Mouse (Mus musculus) megakaryocyte progenitor cell, adult 5-6 weeks (primary cell): ENCODE data around the gene Cdk2. TPM values are rescaled to one million over a fixed set of nuclear protein-coding genes. Genes with fewer than 3 reads are reported as not detected.
A peak's percentile ranks its signal among the peaks of the same experiment; 100 is the strongest.
"Not testable (repeated sequence)": the region's sequence is repeated elsewhere in the genome, so short reads cannot be mapped to it uniquely, and the experiment has no call there.

ENCODE experiments used
- ATAC-seq: replicated peaks from 2 replicates; pipeline ENCODE4 v1.8.0; 2016; ENCODE audit warnings: mild to moderate bottlenecking, moderate TSS enrichment, inconsistent platforms; ENCODE audit not compliant: poor library complexity
- total RNA-seq, 2 experiments: library from RNA; stranded (forward) in 1 of 2; stranded (reverse) in 1 of 2; fragments of 157-497, 149-512 nt in 1 of 2; fragments of 200-1000 nt in 1 of 2; gene quantifications; 2 replicates each; pipeline versions ENCODE4 v1.2.3 to v1.2.4; 2015 to 2017

Gene Cdk2
- 83.1 and 98.3 TPM in 2 replicates for total RNA-seq (2015)
- 65.8 and 68.0 TPM in 2 replicates for total RNA-seq (2017)

GRCm38 (mm10) chr10:128704491-128705316, at the start of gene Cdk2:
Gene Cdk2, minus strand, starts transcription at chr10:128705031.
- peak; percentile 88 for ATAC-seq

GRCm38 (mm10) chr10:128748252-128748864, 43.5 kb upstream of the Cdk2 start:
- ATAC-seq, result peak; percentile 71

- ATAC-seq, result peak; percentile 67
Observed at GRCm38 (mm10) chr10:128747646-128748251, 42.9 kb upstream of the Cdk2 start, which contains the start of gene Pym1. Gene Pym1, plus strand, starts transcription at chr10:128747889.

GRCm38 (mm10) chr10:128746972-128747645, 42.3 kb upstream of the Cdk2 start:
- no peak for ATAC-seq

GRCm38 (mm10) chr10:128745946-128746613, 41.2 kb upstream of the Cdk2 start:
- ATAC-seq, result no peak

- ATAC-seq, result no peak
Observed at GRCm38 (mm10) chr10:128744680-128745601, 40.1 kb upstream of the Cdk2 start, which contains the start of gene Dgka. Gene Dgka, minus strand, starts transcription at chr10:128744855.

- no peak for ATAC-seq
Observed at GRCm38 (mm10) chr10:128744211-128744610, 39.4 kb upstream of the Cdk2 start.

DNA sequence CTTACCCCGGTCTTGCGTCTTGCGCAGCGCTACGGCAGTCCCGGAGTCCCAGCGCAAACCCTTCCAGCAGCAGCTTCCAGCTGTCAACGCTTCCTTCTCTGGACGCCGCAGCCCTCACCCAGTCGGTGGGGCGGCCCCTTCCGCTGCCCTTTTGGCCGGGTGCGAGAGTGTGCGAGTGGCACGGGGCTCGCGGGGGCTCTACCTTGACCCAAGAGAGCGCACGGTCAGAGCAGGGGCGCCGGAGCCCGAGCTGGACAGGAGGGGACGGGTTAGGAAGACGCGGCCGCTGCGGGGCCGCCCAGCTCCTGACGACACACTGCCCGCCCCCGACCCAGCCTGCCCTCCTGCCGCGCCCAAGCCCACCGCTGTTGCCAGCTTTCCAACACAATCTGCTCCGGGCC, 39.0 kb upstream of the Cdk2 start:
- ATAC-seq, result 0 out of 2 replicates have a peak, but pooled peaks have one; percentile 8

DNA sequence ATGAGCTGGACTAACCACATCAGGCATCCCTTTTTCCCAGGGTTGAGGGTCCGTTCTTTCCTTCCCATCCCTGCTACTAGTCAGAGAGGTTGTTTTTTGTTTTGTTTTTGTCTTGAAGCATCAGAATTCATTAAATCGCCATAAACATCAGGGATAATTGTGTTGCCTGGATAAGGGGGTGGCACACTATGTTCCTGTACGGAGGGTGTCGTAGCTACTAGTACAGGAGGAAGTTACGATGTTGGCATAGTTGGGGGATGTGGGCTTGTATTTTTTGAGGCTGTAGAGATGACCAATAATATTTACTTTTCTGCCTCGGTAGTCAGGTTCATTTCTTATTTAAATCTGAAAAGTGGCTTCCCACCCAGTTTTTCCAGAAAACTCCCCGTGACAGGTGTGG, 38.4 kb upstream of the Cdk2 start:
- no peak for ATAC-seq

DNA sequence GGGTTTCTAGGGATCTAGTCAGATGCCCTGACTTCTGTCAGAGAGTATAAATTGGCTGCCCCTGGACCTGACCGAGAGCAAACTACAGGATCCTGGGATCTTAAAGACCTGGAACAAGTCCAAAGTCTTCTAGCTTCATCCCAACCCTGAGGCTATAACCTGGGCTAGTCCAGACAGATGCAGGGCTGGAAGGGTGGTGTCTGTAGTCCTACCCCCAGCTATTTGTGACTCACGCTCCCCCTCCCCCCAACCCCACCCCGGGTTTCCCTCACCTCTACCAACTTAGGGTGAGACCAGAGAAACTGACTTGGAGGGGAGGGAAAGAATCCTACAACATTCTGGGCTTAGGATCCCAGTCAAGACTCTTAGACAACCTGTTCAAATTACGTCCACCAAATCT, 37.8 kb upstream of the Cdk2 start:
- ATAC-seq, result no peak

- 0 out of 2 replicates have a peak, but pooled peaks have one; percentile 19 for ATAC-seq
Observed at GRCm38 (mm10) chr10:128740296-128740695, 35.5 kb upstream of the Cdk2 start.

DNA sequence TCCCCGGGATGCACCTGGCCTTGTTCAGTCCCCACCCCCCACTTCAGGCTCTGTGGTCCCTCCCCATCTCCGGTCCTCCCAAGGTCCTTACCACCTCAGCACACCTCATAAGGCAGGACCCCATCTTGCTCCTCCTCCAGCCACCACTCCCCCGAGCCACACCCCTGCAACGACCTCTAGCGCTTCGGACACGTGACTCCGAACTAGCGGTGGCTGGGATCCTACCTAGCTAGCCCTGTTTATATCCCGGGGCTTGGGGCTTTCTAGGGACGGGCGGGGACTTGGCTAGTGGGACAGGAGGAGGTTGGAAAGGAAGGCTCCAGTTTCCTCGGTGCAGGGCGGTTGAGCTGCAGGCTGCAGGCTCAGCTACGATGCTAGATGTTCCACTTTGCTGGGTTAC, 32.6 kb upstream of the Cdk2 start:
- ATAC-seq, result no peak

GRCm38 (mm10) chr10:128731992-128732391, 27.2 kb upstream of the Cdk2 start:
- no peak for ATAC-seq

GRCm38 (mm10) chr10:128731002-128731433, 26.2 kb upstream of the Cdk2 start:
- peak; percentile 93 for ATAC-seq

DNA sequence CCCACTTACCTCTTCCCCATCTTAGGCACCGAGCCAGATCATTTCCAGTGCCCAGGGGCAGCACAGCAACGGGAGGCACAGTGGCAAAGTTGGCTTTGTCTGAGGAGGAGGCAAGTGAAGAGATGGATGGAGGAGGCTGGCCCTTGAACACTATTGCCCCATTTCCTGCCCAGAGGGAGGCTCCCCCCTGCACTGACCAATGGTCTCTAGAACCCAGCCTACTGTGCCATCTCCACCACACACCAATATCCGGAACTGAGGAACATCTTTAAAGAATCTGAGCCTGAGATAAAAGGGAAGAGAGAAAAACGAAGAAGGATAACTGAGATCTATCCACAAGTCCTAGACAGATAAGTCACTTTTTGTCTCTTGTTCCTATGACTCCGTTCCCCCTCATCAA, 23.2 kb upstream of the Cdk2 start:
- ATAC-seq, result peak; percentile 52

GRCm38 (mm10) chr10:128725466-128725865, 20.6 kb upstream of the Cdk2 start:
- peak; percentile 58; the same call in 1 of the 2 replicates for ATAC-seq

DNA sequence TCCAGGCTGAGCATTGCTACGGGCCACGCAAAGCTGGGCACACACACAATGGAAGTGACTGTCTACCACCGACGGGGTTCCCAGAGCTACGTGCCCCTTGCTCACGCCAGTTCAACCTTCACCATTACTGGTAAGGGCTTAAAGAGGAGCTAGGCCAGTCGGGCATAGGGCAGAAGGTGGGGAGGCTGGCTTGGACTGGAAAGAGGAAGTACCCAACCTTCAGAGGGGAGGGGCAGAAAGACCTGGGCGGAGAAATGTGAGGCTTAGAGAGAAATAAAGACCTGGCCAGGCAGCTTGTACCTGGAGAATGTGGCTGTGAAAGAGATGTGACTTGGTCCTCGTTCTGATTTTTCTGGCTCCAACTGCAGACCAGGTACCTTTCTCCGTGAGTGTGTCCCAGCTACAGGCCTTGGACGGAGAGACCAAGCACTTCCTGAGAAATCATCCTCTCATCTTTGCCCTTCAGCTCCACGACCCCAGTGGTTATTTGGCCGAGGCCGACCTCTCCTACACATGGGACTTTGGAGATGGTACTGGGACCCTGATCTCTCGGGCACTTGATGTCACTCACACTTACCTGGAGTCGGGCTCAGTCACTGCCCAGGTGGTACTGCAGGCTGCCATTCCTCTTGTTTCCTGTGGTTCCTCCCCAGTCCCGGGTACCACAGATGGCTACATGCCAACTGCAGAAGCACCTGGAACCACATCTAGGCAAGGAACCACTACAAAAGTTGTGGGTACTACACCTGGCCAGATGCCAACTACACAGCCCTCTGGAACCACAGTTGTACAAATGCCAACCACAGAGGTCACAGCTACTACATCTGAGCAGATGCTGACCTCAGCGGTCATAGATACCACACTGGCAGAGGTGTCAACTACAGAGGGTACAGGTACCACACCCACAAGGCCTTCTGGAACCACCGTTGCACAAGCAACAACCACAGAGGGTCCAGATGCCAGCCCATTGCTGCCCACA, 11.0 kb upstream of the Cdk2 start:
- ATAC-seq, result peak; percentile 92

DNA sequence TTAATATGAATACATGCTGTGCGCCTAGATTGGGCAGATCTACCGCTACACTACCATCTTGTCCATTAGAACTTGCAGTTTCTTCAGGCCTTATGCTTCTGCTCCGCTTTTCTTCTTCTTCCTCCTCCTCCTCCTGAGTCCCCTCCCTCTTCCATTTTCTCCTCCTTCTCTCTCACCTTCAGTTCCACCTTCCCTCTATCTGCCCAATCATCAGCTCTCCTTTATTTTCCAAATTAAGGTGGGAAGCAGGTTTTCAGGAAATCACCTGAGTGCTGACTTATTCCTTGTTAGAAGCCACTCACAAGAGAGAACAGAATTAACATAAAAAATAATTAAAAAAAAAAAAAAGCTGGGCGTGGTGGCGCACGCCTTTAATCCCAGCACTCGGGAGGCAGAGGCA, 6.5 kb upstream of the Cdk2 start:
- ATAC-seq, result not testable (repeated sequence)
